Mouse (Mus musculus): ENCODE measurements at regions not wholly inside any gene's neighbourhood (a gene's known extent, or its start where the extent isn't known, plus 50 kb on each side); places are given as distances from the start of the nearest gene placed in this dataset.

- Histone ChIP-seq H3K27me3 (no peaks in the 10 kb centered on the region), H3K27ac (no peak overlapping the region), H3K9ac (no peak overlapping the region), H3K36me3 (no peaks in the 10 kb centered on the region), H3K4me3 (no peak overlapping the region), H3K4me2 (no peak overlapping the region), H3K9me3 (no peaks in the 10 kb centered on the region), H3K4me1 (no peaks in the 10 kb centered on the region)
- ATAC-seq (ENCODE audit: insufficient number of reproducible peaks, low FRiP score, low TSS enrichment, low read depth), result no peak
- WGBS, result 62% methylated on average over 10 of the region's 10 CpGs
These were observed 140.2 kb downstream of the Slc38a4 start for GRCm38 (mm10) chr15:96915544-96915943.

- Histone ChIP-seq H3K27me3 (no peaks in the 10 kb centered on the region), H3K4me1 (no peaks in the 10 kb centered on the region), H3K36me3 (no peaks in the 10 kb centered on the region), H3K27ac (no peak overlapping the region), H3K9me3 (no peaks in the 10 kb centered on the region), H3K9ac (no peak overlapping the region), H3K4me3 (no peak overlapping the region), H3K4me2 (no peak overlapping the region)
- ATAC-seq (ENCODE audit: insufficient number of reproducible peaks, low FRiP score, low TSS enrichment, low read depth), result no peak
- WGBS, result 86% methylated on average over 6 of the region's 6 CpGs
These were observed 140.8 kb downstream of the Slc38a4 start for GRCm38 (mm10) chr15:96914988-96915387.

- H3K9me3 ChIP-seq, result no peaks in the 10 kb centered on the region
- 86% methylated on average over 4 of the region's 4 CpGs for WGBS
These were observed 150.2 kb downstream of the Slc38a4 start for GRCm38 (mm10) chr15:96905520-96905919.

GRCm38 (mm10) chr15:96903461-96903860 lies 152.3 kb downstream of the Slc38a4 start:
- WGBS, result 81% methylated on average over 3 of the region's 3 CpGs
- Histone ChIP-seq H3K36me3 (no peaks in the 10 kb centered on the region), H3K4me1 (peaks cover 5% of the 10 kb centered on the region), H3K9ac (no peak overlapping the region), H3K4me3 (no peak overlapping the region), H3K27ac (no peak overlapping the region), H3K27me3 (no peaks in the 10 kb centered on the region), H3K9me3 (no peaks in the 10 kb centered on the region), H3K4me2 (no peak overlapping the region)
- ATAC-seq (ENCODE audit: insufficient number of reproducible peaks, low FRiP score, low TSS enrichment, low read depth), result no peak

More at GRCm38 (mm10) chr15:96905520-96905919, 150.2 kb downstream of the Slc38a4 start:
- Histone ChIP-seq H3K9ac (no peak overlapping the region), H3K27ac (no peak overlapping the region), H3K27me3 (no peaks in the 10 kb centered on the region), H3K4me1 (peaks cover 7% of the 10 kb centered on the region), H3K4me3 (no peak overlapping the region), H3K36me3 (no peaks in the 10 kb centered on the region), H3K4me2 (no peak overlapping the region)
- ATAC-seq (ENCODE audit: insufficient number of reproducible peaks, low FRiP score, low TSS enrichment, low read depth), result no peak

GRCm38 (mm10) chr15:96902781-96903180 lies 153.0 kb downstream of the Slc38a4 start:
- no peaks in the 10 kb centered on the region for H3K36me3 ChIP-seq
- no peak overlapping the region for H3K4me2 ChIP-seq
- 0 out of 2 replicates have a peak, but pooled peaks cover 1% of the 10 kb centered on the region for H3K4me1 ChIP-seq
- H3K4me3 ChIP-seq, result no peak overlapping the region
- WGBS, result 59% methylated on average over 8 of the region's 8 CpGs
- no peak overlapping the region for H3K27ac ChIP-seq
- H3K9ac ChIP-seq, result no peak overlapping the region
- H3K27me3 ChIP-seq, result no peaks in the 10 kb centered on the region
- no peak for ATAC-seq (ENCODE audit: insufficient number of reproducible peaks, low FRiP score, low TSS enrichment, low read depth)
- no peaks in the 10 kb centered on the region for H3K9me3 ChIP-seq

GRCm38 (mm10) chr15:96901616-96902015 lies 154.1 kb downstream of the Slc38a4 start:
- Histone ChIP-seq H3K4me3 (no peak overlapping the region), H3K4me2 (no peak overlapping the region), H3K36me3 (no peaks in the 10 kb centered on the region), H3K9ac (no peak overlapping the region), H3K27ac (no peak overlapping the region), H3K4me1 (no peaks in the 10 kb centered on the region), H3K9me3 (no peaks in the 10 kb centered on the region), H3K27me3 (no peaks in the 10 kb centered on the region)
- 97% methylated on average over 9 of the region's 9 CpGs for WGBS
- no peak for ATAC-seq (ENCODE audit: insufficient number of reproducible peaks, low FRiP score, low TSS enrichment, low read depth)

GRCm38 (mm10) chr15:96898285-96898684 lies 157.5 kb downstream of the Slc38a4 start:
- Histone ChIP-seq H3K36me3 (no peaks in the 10 kb centered on the region), H3K4me1 (no peaks in the 10 kb centered on the region), H3K4me2 (no peak overlapping the region), H3K9me3 (no peaks in the 10 kb centered on the region), H3K9ac (no peak overlapping the region), H3K27me3 (no peaks in the 10 kb centered on the region), H3K27ac (no peak overlapping the region), H3K4me3 (no peak overlapping the region)
- WGBS, result 86% methylated on average over 3 of the region's 3 CpGs
- no peak for ATAC-seq (ENCODE audit: insufficient number of reproducible peaks, low FRiP score, low TSS enrichment, low read depth)

- no peak overlapping the region for H3K4me3 ChIP-seq
- H3K9ac ChIP-seq, result no peak overlapping the region
- WGBS, result 70% methylated on average over 10 of the region's 10 CpGs
- no peak for ATAC-seq (ENCODE audit: insufficient number of reproducible peaks, low FRiP score, low TSS enrichment, low read depth)
- H3K9me3 ChIP-seq, result no peaks in the 10 kb centered on the region
- no peaks in the 10 kb centered on the region for H3K36me3 ChIP-seq
- peaks cover 11% of the 10 kb centered on the region for H3K4me1 ChIP-seq
- no peak overlapping the region for H3K4me2 ChIP-seq
- H3K27ac ChIP-seq, result no peak overlapping the region
- no peaks in the 10 kb centered on the region for H3K27me3 ChIP-seq
These were observed 170.9 kb downstream of the Slc38a4 start for GRCm38 (mm10) chr15:96884901-96885300.

GRCm38 (mm10) chr15:96883754-96884153 lies 172.0 kb downstream of the Slc38a4 start:
- no peak for ATAC-seq (ENCODE audit: insufficient number of reproducible peaks, low FRiP score, low TSS enrichment, low read depth)
- H3K27me3 ChIP-seq, result no peaks in the 10 kb centered on the region
- no peak overlapping the region for H3K4me3 ChIP-seq
- peaks cover 11% of the 10 kb centered on the region for H3K4me1 ChIP-seq
- no peaks in the 10 kb centered on the region for H3K9me3 ChIP-seq
- H3K27ac ChIP-seq, result no peak overlapping the region
- WGBS, result 60% methylated on average over 10 of the region's 10 CpGs
- no peak overlapping the region for H3K4me2 ChIP-seq
- no peaks in the 10 kb centered on the region for H3K36me3 ChIP-seq
- no peak overlapping the region for H3K9ac ChIP-seq

GRCm38 (mm10) chr15:96882211-96882610 lies 173.5 kb downstream of the Slc38a4 start:
- 43% methylated on average over 14 of the region's 14 CpGs for WGBS
- Histone ChIP-seq H3K4me2 (0 out of 2 replicates have a peak overlapping the region, but pooled peaks have one; percentile 2), H3K27ac (peak overlapping the region; percentile 27; the same call in 1 of the 2 replicates), H3K4me1 (peaks cover 11% of the 10 kb centered on the region), H3K9me3 (no peaks in the 10 kb centered on the region), H3K27me3 (no peaks in the 10 kb centered on the region), H3K36me3 (no peaks in the 10 kb centered on the region), H3K4me3 (no peak overlapping the region), H3K9ac (no peak overlapping the region)
- no peak for ATAC-seq (ENCODE audit: insufficient number of reproducible peaks, low FRiP score, low TSS enrichment, low read depth)

GRCm38 (mm10) chr15:96881519-96882170 lies 174.1 kb downstream of the Slc38a4 start:
- WGBS, result 34% methylated on average over 9 of the region's 9 CpGs
- Histone ChIP-seq H3K9me3 (no peaks in the 10 kb centered on the region), H3K4me3 (no peak overlapping the region), H3K36me3 (no peaks in the 10 kb centered on the region), H3K4me2 (no peak overlapping the region), H3K9ac (no peak overlapping the region), H3K4me1 (peaks cover 14% of the 10 kb centered on the region), H3K27me3 (no peaks in the 10 kb centered on the region), H3K27ac (no peak overlapping the region)
- ATAC-seq (ENCODE audit: insufficient number of reproducible peaks, low FRiP score, low TSS enrichment, low read depth), result peak; percentile 57; the same call in 1 of the 2 replicates

- Histone ChIP-seq H3K4me3 (no peak overlapping the region), H3K4me2 (no peak overlapping the region), H3K9me3 (no peaks in the 10 kb centered on the region), H3K4me1 (peaks cover 14% of the 10 kb centered on the region), H3K36me3 (no peaks in the 10 kb centered on the region), H3K27ac (no peak overlapping the region), H3K9ac (no peak overlapping the region), H3K27me3 (no peaks in the 10 kb centered on the region)
- no peak for ATAC-seq (ENCODE audit: insufficient number of reproducible peaks, low FRiP score, low TSS enrichment, low read depth)
- WGBS, result 92% methylated on average over 11 of the region's 11 CpGs
These were observed 175.7 kb downstream of the Slc38a4 start for GRCm38 (mm10) chr15:96880066-96880465.

GRCm38 (mm10) chr15:96878796-96879195 lies 177.0 kb downstream of the Slc38a4 start:
- peaks cover 23% of the 10 kb centered on the region for H3K4me1 ChIP-seq
- no peaks in the 10 kb centered on the region for H3K27me3 ChIP-seq
- ATAC-seq (ENCODE audit: insufficient number of reproducible peaks, low FRiP score, low TSS enrichment, low read depth), result no peak
- no peak overlapping the region for H3K9ac ChIP-seq
- H3K4me2 ChIP-seq, result no peak overlapping the region
- H3K9me3 ChIP-seq, result no peaks in the 10 kb centered on the region
- 59% methylated on average over 4 of the region's 4 CpGs for WGBS
- no peak overlapping the region for H3K4me3 ChIP-seq
- H3K36me3 ChIP-seq, result no peaks in the 10 kb centered on the region
- no peak overlapping the region for H3K27ac ChIP-seq

Data from limb, embryonic 15.5 days (tissue).